ENCODE assay signal across 25 mouse cellular contexts in the genomic region with DNA sequence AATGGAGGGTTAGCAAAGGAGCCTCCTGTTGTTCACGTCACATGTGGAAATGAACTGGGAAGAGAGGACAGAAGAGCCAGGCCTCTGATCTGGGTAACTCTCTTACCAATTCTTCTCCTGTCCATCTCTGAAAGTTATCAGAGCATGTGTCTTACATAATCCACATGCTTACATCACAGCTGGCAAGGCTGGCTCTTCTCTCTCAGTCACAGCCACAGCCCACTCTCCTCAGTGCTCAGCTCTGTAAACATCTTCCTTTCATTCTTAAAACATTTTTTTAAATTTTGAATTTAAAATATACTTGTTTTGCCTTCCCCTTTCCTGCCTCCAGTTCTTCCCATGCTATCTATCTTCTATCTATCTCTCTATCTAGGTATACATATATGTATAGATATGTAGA.
"Had no signal": no experiment of that assay in that cellular context is flagged by ENCODE, and none has a peak within 500 bp of the region (broad histone marks: within the 10 kb centered on the region; RNA-seq: fewer than 3 reads in every experiment).

No protein-coding gene starts in this region.

- H3K4me3 ChIP-seq: heart, adult 2 months; heart, embryonic 13.5 days; heart, embryonic 15.5 days; hindbrain, embryonic 13.5 days; hindbrain, embryonic 15.5 days; layer of hippocampus, adult 2 months; left cerebral cortex, adult 2 months; limb, embryonic 10.5 days; limb, embryonic 12.5 days; liver, embryonic 13.5 days had no signal

- H3K27ac ChIP-seq: heart, adult 2 months; heart, embryonic 13.5 days; heart, embryonic 15.5 days; hindbrain, embryonic 13.5 days; hindbrain, embryonic 15.5 days; hindbrain, postnatal 0 days; layer of hippocampus, adult 2 months; left cerebral cortex, adult 2 months; limb, embryonic 10.5 days; limb, embryonic 12.5 days; liver, embryonic 13.5 days had no signal

- DNase-seq: gastrocnemius, postnatal 14 days; gastrocnemius, postnatal 36 days; heart, adult 11 months; heart, adult 2 months; heart, postnatal 14 days; heart, postnatal 36 days; kidney, adult 11 months; kidney, adult 2 months; kidney, adult 9 months; kidney, postnatal 10 days; kidney, postnatal 25 days; kidney, postnatal 4 days; liver; liver, embryonic 13.5 days had no signal

- H3K36me3 ChIP-seq: heart, embryonic 13.5 days; heart, embryonic 15.5 days; hindbrain, embryonic 13.5 days; hindbrain, embryonic 15.5 days; limb, embryonic 10.5 days; limb, embryonic 12.5 days; liver, embryonic 13.5 days had no signal

- H3K9ac ChIP-seq: heart, embryonic 13.5 days; heart, embryonic 15.5 days; hindbrain, embryonic 13.5 days; hindbrain, embryonic 15.5 days; limb, embryonic 12.5 days; liver, embryonic 13.5 days had no signal

- ATAC-seq: hindbrain, postnatal 0 days; intestine, embryonic 16.5 days had no signal

- H3K27me3 ChIP-seq: heart, embryonic 13.5 days; heart, embryonic 15.5 days; hindbrain, embryonic 13.5 days; hindbrain, embryonic 15.5 days; limb, embryonic 12.5 days; liver, embryonic 13.5 days had no signal

- H3K4me2 ChIP-seq: heart, embryonic 11.5 days; heart, embryonic 13.5 days; heart, embryonic 15.5 days; hindbrain, embryonic 13.5 days; hindbrain, embryonic 15.5 days; limb, embryonic 12.5 days; liver, embryonic 13.5 days had no signal

- H3K9me3 ChIP-seq: heart, embryonic 15.5 days; hindbrain, embryonic 13.5 days; hindbrain, embryonic 15.5 days; limb, embryonic 10.5 days; limb, embryonic 12.5 days; liver, embryonic 13.5 days had no signal

- H3K4me1 ChIP-seq: heart, embryonic 13.5 days; heart, embryonic 15.5 days; hindbrain, embryonic 13.5 days; hindbrain, embryonic 15.5 days; limb, embryonic 10.5 days; limb, embryonic 12.5 days; liver, embryonic 13.5 days had no signal
